Mouse (Mus musculus): ENCODE data around the gene Bola2.
A peak's percentile ranks its signal among the peaks of the same experiment; 100 is the strongest.
"Not testable (repeated sequence)": the region's sequence is repeated elsewhere in the genome, so short reads cannot be mapped to it uniquely, and the experiment has no call there.

Gene Bola2

GRCm38 (mm10) chr7:126710266-126710665 lies 15.1 kb downstream of the Bola2 start:
- no peak for DNase-seq

- DNase-seq, result no peak
Measured at GRCm38 (mm10) chr7:126711910-126712309, 16.7 kb downstream of the Bola2 start.

DNA sequence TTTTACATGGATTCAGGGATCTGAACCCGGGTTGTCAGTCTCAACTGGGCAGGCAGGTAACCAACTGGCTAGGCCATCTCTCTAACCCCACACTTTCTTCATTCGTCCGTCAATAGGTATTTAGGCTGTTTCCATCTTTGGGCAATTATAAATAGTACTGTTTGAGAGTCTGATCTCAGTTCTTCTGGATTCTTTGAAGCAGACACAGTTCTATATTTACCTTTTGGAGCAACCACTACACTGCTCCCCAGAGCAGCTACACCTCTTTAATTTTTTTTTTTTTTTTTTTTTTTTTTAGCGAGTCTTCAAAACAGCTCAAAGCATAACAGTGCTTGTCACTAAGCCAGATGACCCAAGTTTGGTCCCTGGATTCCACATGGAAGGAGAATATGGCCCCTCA lies 20.5 kb downstream of the Bola2 start:
- DNase-seq, result no peak

- DNase-seq, result no peak
Measured at GRCm38 (mm10) chr7:126717566-126717965, 22.4 kb downstream of the Bola2 start.

DNA sequence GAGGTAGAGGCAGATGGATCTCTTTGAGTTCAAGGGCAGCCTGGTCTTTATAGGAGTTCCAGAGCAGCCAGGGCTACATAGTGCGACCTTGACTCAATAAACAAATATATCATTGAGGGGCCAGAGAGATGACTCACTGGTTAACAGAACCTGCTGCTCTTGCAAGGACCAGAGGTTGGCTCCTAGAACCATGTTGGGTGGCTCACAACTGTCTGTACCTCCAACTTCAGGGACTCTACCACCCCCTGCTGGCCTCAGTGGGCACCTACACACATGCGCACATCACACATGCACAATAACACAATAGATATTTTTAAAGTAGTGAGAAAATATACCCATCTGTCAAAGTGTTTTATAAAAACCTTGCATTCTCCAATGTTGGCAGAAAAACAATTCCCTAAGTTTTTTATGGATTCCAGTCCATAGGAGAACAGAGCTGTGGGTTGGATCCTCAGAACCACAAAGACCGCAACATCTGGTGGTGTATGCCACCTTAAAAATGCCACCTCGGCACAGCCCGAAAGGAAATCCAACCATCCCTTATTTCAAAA lies 23.7 kb downstream of the Bola2 start:
- no peak for DNase-seq

GRCm38 (mm10) chr7:126721635-126722034 lies 26.4 kb downstream of the Bola2 start:
- no peak for DNase-seq

- DNase-seq, result no peak
Measured at GRCm38 (mm10) chr7:126725077-126725476, 29.9 kb downstream of the Bola2 start.

- no peak for DNase-seq
Measured at GRCm38 (mm10) chr7:126725667-126726066, 30.5 kb downstream of the Bola2 start.

DNA sequence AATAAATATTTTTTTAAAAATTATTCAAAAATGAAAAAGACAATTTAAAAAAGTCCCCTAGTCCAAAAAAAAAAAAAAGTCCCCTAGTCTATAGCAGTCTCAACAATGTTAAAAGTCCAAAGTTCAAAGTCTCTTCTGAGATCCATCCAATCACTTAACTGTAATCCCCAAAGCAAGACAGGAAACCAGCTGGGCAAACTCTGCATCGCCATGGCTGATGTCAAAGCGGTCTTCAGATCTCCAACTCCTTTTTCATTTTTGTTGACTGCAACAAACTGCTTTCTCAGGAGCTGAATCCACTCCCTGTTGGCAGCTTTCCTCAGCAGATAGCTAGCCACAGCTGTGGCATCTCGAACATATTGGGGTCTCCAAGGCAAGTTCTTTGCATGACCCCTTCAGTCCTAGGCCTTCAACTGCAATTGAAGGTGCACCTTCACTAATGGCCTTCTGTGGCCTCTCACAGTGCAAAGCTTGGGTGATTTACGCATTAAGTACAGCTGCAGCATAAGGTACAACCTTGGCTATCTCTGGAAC lies 35.1 kb downstream of the Bola2 start:
- not testable (repeated sequence) for DNase-seq

- DNase-seq, result no peak
Measured at GRCm38 (mm10) chr7:126736122-126736521, 40.9 kb downstream of the Bola2 start.

- no peak for DNase-seq
Measured at GRCm38 (mm10) chr7:126739551-126739950, 44.4 kb downstream of the Bola2 start.

GRCm38 (mm10) chr7:126740132-126740735 lies 45.0 kb downstream of the Bola2 start:
- no peak for DNase-seq

DNA sequence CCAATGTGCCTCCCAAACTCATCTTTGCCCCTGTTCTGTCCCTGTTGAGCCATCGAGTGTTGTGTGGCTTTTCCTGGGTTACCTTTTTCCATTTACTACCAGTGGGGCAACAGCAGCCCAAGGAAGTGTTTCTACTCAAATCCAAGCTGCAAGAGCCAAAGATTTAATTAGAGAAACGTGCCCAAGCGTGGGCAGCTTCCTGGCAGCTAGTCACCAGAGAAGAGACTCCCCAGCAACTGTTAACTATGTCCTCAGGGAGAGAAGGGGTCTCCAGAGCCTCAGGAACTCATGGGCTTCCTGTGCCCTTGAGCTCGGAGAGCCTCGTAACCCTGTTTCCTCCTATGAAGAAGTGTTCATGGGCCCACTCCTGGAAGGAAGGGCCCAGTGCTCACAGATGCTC lies 45.8 kb downstream of the Bola2 start:
- DNase-seq, result no peak

DNA sequence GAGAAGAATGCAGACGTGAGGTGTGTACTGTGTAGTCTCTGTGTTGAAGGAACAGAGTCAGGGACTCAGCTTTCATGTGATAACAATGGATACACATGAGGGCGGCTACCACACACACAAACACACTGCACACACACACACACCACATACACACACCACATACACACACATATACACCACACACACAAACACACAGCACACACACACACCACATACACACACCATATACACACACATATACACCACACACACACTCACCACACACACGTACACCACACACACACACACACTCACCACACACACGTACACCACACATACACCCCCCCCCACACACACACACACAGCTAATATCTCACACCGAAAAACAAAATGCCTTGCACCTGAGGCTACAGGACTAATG lies 46.3 kb downstream of the Bola2 start:
- DNase-seq, result no peak

DNA sequence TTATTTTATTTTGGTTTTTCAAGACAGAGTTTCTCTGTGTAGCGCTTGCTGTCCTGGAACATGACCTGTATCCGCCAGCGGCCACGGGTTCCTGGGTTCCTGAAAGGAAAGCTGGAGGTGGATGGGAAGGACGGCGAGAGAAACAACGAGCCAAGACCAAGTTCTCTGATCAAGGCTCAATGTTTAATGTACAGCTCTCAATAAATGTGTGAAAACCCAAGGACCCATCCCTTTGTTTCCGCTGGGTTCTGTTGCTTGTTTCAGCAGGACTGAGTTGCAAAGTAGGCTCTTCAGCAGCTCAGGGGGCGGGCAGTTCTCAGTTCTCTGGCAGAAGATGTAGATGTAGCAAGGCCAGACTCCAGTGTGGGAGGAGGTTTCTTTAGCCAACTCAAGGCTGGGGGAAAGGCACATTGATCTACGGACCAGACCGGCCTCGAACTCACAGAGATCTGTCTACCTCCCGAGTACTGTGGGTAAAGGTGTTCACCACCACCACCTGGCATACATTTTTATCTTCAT lies 46.8 kb downstream of the Bola2 start:
- no peak for DNase-seq

GRCm38 (mm10) chr7:126746066-126746465 lies 50.9 kb downstream of the Bola2 start:
- no peak for DNase-seq

- peak in 1 of 2 experiments; percentile 18 for DNase-seq
Measured at GRCm38 (mm10) chr7:126746798-126747197, 51.6 kb downstream of the Bola2 start.

DNA sequence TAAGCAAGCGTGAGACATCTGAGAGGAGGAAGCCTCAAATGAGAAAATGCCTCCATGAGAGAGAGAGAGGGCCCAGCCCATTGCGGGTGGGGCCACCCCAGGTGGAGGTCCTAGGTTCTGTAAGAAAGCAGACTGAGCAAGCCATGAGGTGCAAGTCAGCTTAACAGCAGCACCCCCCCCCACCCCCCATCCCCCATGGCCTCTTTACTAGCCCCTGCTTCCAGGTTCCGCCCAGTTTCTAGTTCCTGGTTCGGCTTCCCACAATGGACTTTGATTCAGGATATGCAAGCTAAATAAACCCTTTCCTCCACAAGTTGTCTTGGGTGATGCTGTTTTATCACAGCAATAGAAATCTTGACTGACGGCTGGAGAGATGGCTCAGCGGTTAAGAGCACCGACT lies 53.6 kb downstream of the Bola2 start:
- no peak for DNase-seq
